Mouse (Mus musculus): ENCODE results near the gene Bco2. TPM values are rescaled to one million over a fixed set of nuclear protein-coding genes. Genes with fewer than 3 reads are reported as not detected.

Gene Bco2
- polyA plus RNA-seq, 1 experiment from 2014 or later, result 0.63 TPM

DNA sequence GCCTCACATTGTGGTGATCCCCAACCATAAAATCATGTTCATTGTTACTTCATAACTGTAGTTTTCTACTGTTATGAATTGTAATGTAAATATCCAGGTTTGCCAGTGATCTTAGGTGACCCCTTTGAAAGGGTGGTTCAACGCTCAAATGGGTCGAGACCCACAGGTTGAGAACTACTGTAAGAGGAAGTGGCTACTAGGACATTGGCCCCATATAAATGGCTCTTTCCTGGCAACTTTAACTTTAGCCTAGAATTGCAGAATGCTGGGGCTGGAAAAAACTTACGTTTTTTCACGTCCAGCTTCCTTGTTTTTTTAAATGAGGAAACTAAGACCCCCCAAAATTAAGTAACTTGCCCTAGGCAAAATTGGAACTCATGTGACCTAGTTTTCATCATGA lies 12.4 kb upstream of the Bco2 start:
- no peaks in the 10 kb centered on the region for H3K27me3 ChIP-seq (ENCODE audit: control insufficient read depth, insufficient read depth, low read length)
- WGBS, result 90% methylated on average over 4 of the region's 4 CpGs
- DNase-seq (ENCODE audit: low spot score) (no peak), ATAC-seq (replicated peaks; ENCODE audit: low FRiP score) (no peak)
- no peak overlapping the region for H3K27ac ChIP-seq (ENCODE audit: low read depth, low read length)
- no peaks in the 10 kb centered on the region for H3K4me1 ChIP-seq (replicated peaks; ENCODE audit: control insufficient read depth, insufficient read depth, low read length)
- H3K9me3 ChIP-seq (ENCODE audit: control insufficient read depth, low read length), result no peaks in the 10 kb centered on the region
- H3K4me2 ChIP-seq (ENCODE audit: low read depth, low read length, severe bottlenecking), result no peak overlapping the region
- H3K4me3 ChIP-seq (ENCODE audit: low read depth, low read length), result no peak overlapping the region
- H3K9ac ChIP-seq (ENCODE audit: low read length), result no peak overlapping the region
- H3K36me3 ChIP-seq (ENCODE audit: control insufficient read depth, insufficient read depth, low read length), result no peaks in the 10 kb centered on the region

DNA sequence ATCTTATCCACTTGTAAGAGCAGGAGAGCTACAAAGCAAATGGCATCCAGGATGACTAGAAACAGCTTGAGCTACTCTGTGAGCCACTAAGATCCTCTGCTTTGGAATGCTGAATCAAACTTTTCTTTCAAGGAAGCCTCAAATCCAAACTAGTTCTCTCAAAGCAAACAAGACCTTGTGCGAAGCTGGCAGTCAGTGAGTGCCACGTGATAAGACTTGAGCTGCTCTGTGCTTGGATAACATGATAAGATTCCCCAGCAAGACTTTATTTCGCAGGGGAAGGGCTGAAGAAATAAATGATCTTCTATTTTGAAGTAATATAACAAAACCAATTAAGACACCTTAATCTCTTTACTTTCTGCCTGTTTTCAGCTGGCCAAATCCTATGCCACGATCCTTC lies 11.0 kb upstream of the Bco2 start:
- Histone ChIP-seq H3K9me3 (ENCODE audit: control insufficient read depth, low read length) (no peaks in the 10 kb centered on the region), H3K27ac (ENCODE audit: low read depth, low read length) (no peak overlapping the region), H3K36me3 (ENCODE audit: control insufficient read depth, insufficient read depth, low read length) (no peaks in the 10 kb centered on the region), H3K4me2 (ENCODE audit: low read depth, low read length, severe bottlenecking) (no peak overlapping the region), H3K4me3 (ENCODE audit: low read depth, low read length) (no peak overlapping the region), H3K4me1 (replicated peaks; ENCODE audit: control insufficient read depth, insufficient read depth, low read length) (no peaks in the 10 kb centered on the region), H3K9ac (ENCODE audit: low read length) (no peak overlapping the region), H3K27me3 (ENCODE audit: control insufficient read depth, insufficient read depth, low read length) (no peaks in the 10 kb centered on the region)
- no peak for ATAC-seq (replicated peaks; ENCODE audit: low FRiP score)
- WGBS, result 83% methylated on average over 4 of the region's 4 CpGs
- no peak for DNase-seq (ENCODE audit: low spot score)

DNA sequence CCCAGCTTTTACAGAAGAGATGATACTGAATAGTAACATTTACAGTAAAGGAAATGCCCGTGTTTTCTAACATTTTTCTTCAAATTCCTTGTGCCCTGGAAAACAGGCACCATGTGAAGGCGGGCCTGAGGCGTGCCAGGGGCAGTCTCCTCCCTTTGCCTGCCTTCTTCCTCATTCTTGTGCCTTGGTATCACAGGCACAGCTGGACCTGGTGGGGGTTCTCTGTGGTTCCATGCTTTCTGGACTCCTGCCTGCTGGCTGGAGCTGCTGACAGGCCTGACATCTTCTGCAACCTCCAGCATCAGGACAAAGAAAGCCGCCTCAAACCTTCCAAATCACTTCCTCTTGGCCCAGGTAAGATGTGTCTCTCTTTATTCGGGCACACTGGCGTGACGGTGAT lies 10.2 kb upstream of the Bco2 start:
- no peak overlapping the region for H3K4me2 ChIP-seq (ENCODE audit: low read depth, low read length, severe bottlenecking)
- H3K27me3 ChIP-seq (ENCODE audit: control insufficient read depth, insufficient read depth, low read length), result no peaks in the 10 kb centered on the region
- H3K27ac ChIP-seq (ENCODE audit: low read depth, low read length), result no peak overlapping the region
- DNase-seq (ENCODE audit: low spot score), result no peak
- H3K9me3 ChIP-seq (ENCODE audit: control insufficient read depth, low read length), result no peaks in the 10 kb centered on the region
- no peak overlapping the region for H3K4me3 ChIP-seq (ENCODE audit: low read depth, low read length)
- ATAC-seq (replicated peaks; ENCODE audit: low FRiP score), result no peak
- no peak overlapping the region for H3K9ac ChIP-seq (ENCODE audit: low read length)
- H3K4me1 ChIP-seq (replicated peaks; ENCODE audit: control insufficient read depth, insufficient read depth, low read length), result no peaks in the 10 kb centered on the region
- 80% methylated on average over 7 of the region's 7 CpGs for WGBS
- no peaks in the 10 kb centered on the region for H3K36me3 ChIP-seq (ENCODE audit: control insufficient read depth, insufficient read depth, low read length)

DNA sequence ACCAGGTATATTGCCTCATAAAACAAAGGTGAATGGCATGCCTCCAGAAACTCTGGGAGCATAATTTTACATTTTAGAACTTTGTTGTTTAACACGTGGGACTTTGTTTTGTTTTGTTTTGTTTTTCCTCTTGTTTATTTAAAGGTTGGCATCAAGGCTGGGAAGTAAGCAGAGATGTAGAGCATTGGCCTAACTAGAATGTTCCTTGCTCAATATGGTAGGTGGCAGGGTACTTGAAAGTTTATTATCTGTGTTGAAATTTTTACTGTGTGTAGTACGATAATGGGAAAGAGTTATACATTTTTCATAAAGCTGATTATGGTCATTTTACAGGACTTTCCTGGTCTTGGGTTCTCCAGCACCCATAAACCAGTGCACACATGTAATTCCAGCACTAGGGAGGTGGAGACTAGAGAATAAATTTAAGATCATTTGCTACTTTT lies 7.0 kb upstream of the Bco2 start:
- no peaks in the 10 kb centered on the region for H3K36me3 ChIP-seq (ENCODE audit: control insufficient read depth, insufficient read depth, low read length)
- H3K9me3 ChIP-seq (ENCODE audit: control insufficient read depth, low read length), result no peaks in the 10 kb centered on the region
- WGBS, result 84% methylated on average over 2 of the region's 2 CpGs
- ATAC-seq (replicated peaks; ENCODE audit: low FRiP score) (no peak), DNase-seq (ENCODE audit: low spot score) (no peak)
- no peak overlapping the region for H3K9ac ChIP-seq (ENCODE audit: low read length)
- no peaks in the 10 kb centered on the region for H3K27me3 ChIP-seq (ENCODE audit: control insufficient read depth, insufficient read depth, low read length)
- no peak overlapping the region for H3K4me2 ChIP-seq (ENCODE audit: low read depth, low read length, severe bottlenecking)
- no peak overlapping the region for H3K4me3 ChIP-seq (ENCODE audit: low read depth, low read length)
- H3K27ac ChIP-seq (ENCODE audit: low read depth, low read length), result no peak overlapping the region
- no peaks in the 10 kb centered on the region for H3K4me1 ChIP-seq (replicated peaks; ENCODE audit: control insufficient read depth, insufficient read depth, low read length)

DNA sequence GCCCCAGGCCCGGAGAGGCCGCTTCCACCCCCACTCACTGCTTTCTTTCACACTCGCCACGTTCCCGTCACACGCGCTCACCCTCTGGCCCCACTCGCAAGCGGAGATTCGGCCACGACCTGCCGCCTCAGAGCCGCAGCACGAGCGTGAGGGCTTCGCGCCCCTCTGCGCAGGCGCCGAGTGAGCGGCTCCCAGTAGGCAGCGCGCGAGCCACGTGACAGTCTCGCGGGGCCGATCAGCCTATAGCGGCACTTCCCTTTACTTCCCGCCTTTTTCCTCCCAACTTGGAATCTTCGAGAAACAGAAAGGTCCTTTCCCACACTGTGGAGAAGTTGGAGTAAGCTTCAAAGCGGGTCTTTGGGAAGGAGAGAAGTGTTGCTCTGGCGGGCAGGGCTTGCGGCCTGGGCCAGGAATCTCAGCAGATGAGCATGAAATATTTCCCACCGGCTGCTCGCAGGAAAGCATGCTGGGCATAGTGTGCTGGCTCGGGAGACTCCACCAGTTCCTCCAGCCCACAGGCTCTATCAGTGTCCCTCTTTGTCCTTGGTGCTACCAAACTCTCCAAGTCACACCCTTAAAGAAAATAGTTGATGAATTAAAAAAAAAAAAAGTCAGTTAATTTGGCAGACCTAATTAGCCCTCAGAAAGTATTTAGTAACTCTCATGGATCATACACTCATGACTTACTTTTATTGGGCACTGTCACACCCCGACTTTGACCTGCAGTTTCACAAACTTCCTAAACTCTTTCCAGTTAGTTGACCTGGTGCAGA lies 6.3 kb upstream of the Bco2 start, which contains the start of gene Tex12:
Tex12 (minus strand) TSS at position 181 of the 773 bp plus-strand sequence.
- no peaks in the 10 kb centered on the region for H3K27me3 ChIP-seq (ENCODE audit: control insufficient read depth, insufficient read depth, low read length)
- WGBS, result 88% methylated on average over 38 of the region's 38 CpGs
- no peak within 1 kb of the TSS for H3K9ac ChIP-seq (ENCODE audit: low read length)
- no peak within 1 kb of the TSS for H3K27ac ChIP-seq (ENCODE audit: low read depth, low read length)
- no peaks in the 10 kb centered on the region for H3K4me1 ChIP-seq (replicated peaks; ENCODE audit: control insufficient read depth, insufficient read depth, low read length)
- H3K36me3 ChIP-seq (ENCODE audit: control insufficient read depth, insufficient read depth, low read length), result no peaks in the 10 kb centered on the region
- no peaks in the 10 kb centered on the region for H3K9me3 ChIP-seq (ENCODE audit: control insufficient read depth, low read length)
- no peak for ATAC-seq (replicated peaks; ENCODE audit: low FRiP score)
- H3K4me2 ChIP-seq (ENCODE audit: low read depth, low read length, severe bottlenecking), result no peak within 1 kb of the TSS
- no peak within 1 kb of the TSS for H3K4me3 ChIP-seq (ENCODE audit: low read depth, low read length)
- DNase-seq (ENCODE audit: low spot score), result no peak

DNA sequence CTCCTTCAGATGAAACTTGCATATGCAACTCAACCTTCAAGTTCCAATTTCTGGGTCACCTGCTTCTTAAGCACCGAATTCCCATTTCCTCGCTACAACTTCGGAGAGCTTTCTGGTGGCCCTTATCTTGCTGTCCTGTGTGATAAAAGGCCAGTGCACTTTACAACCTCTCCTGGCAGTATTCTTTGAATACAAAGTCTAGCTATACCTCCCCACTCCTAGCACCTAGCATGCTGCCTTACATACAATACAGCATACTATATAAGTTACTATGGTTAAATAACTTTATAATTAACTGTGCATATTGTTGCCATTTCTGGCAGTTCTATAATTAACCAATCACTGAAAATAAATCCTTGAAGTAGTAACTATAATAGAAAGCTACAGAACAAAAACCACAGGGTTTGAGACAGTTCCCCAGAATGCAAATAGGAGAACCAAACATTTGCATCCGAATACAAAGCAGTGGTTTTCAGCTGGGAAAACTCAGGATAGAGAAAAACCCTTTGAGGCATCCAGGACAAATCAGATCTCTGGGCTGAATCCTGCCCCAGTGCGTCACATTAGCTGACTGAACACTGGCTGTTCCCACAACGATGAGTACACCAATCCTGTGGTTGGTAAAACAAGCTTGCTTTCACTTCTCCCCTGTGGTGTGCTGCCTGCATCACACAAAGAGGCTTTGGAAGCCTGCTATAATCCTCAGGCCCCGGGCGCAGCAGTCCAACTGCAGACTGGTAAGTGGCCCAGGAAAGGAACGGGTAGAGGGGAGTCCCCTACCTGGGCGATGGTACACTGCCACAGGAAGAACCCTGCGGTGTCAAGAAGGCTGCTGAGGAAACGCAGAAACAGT lies 514 bp downstream of the Bco2 start, which contains the start of gene Il18:
Il18 (plus strand) TSS at position 587 of the 853 bp plus-strand sequence.
- H3K27me3 ChIP-seq (ENCODE audit: control insufficient read depth, insufficient read depth, low read length), result no peaks in the 10 kb centered on the region
- H3K4me3 ChIP-seq (ENCODE audit: low read depth, low read length), result peak within 1 kb of the TSS; percentile 9; the same call in 1 of the 2 replicates
- peak; percentile 86 for DNase-seq (ENCODE audit: low spot score)
- 17% methylated on average over 12 of the region's 12 CpGs for WGBS
- peak; percentile 98 for ATAC-seq (replicated peaks; ENCODE audit: low FRiP score)
- H3K36me3 ChIP-seq (ENCODE audit: control insufficient read depth, insufficient read depth, low read length), result no peaks in the 10 kb centered on the region
- H3K4me2 ChIP-seq (ENCODE audit: low read depth, low read length, severe bottlenecking), result peak within 1 kb of the TSS; percentile 36
- no peaks in the 10 kb centered on the region for H3K9me3 ChIP-seq (ENCODE audit: control insufficient read depth, low read length)
- H3K27ac ChIP-seq (ENCODE audit: low read depth, low read length), result peak within 1 kb of the TSS; percentile 83
- peak within 1 kb of the TSS; percentile 37 for H3K9ac ChIP-seq (ENCODE audit: low read length)
- H3K4me1 ChIP-seq (replicated peaks; ENCODE audit: control insufficient read depth, insufficient read depth, low read length), result peaks cover 6% of the 10 kb centered on the region; the same call in 1 of the 2 replicates

DNA sequence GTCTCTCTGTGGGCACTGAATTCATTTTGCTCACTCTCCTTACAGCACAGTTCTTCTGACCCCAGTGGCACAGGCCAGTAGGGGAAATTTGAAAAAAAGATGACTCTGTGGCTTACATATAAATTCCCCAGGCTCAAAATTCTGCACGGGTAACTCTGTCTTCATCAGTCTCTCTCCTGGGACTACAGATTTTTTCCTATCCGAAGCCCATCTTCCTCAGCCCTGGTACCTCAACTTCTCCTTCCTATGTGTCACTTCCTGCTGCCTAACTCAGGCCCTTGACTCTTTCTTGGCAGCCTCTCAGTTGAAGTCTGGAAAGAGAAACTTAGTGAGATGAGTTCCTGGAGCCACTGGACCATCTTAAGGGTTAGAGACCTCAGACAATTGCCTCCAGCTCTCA lies 1.4 kb downstream of the Bco2 start:
- Histone ChIP-seq H3K4me2 (ENCODE audit: low read depth, low read length, severe bottlenecking) (no peak overlapping the region), H3K4me1 (replicated peaks; ENCODE audit: control insufficient read depth, insufficient read depth, low read length) (peaks cover 6% of the 10 kb centered on the region; the same call in 1 of the 2 replicates), H3K9me3 (ENCODE audit: control insufficient read depth, low read length) (no peaks in the 10 kb centered on the region), H3K36me3 (ENCODE audit: control insufficient read depth, insufficient read depth, low read length) (no peaks in the 10 kb centered on the region), H3K27ac (ENCODE audit: low read depth, low read length) (no peak overlapping the region), H3K27me3 (ENCODE audit: control insufficient read depth, insufficient read depth, low read length) (no peaks in the 10 kb centered on the region), H3K4me3 (ENCODE audit: low read depth, low read length) (no peak overlapping the region), H3K9ac (ENCODE audit: low read length) (no peak overlapping the region)
- 90% methylated on average over 2 of the region's 2 CpGs for WGBS
- DNase-seq (ENCODE audit: low spot score) (no peak), ATAC-seq (replicated peaks; ENCODE audit: low FRiP score) (no peak)

DNA sequence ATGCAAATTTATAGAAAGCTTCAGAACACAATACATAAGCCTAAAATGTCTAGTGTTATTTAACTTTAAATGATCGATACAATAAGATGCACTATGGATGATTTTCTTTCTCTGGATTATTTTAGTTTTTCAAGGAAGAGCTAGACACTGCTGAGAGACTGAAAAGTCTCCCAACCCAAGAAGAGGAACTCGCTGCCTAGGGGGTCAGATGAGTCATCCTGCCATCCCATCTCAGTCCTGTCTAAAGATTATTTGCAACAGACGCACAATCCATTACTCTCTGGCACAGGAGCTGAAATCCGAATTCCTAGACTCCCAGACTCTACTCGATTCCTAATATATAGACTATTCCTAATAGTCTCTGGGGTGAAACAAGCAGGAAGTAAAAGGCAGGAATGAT lies 2.8 kb downstream of the Bco2 start:
- 82% methylated on average over 5 of the region's 5 CpGs for WGBS
- no peaks in the 10 kb centered on the region for H3K36me3 ChIP-seq (ENCODE audit: control insufficient read depth, insufficient read depth, low read length)
- ATAC-seq (replicated peaks; ENCODE audit: low FRiP score) (no peak), DNase-seq (ENCODE audit: low spot score) (no peak)
- H3K4me3 ChIP-seq (ENCODE audit: low read depth, low read length), result no peak overlapping the region
- H3K27me3 ChIP-seq (ENCODE audit: control insufficient read depth, insufficient read depth, low read length), result no peaks in the 10 kb centered on the region
- H3K4me1 ChIP-seq (replicated peaks; ENCODE audit: control insufficient read depth, insufficient read depth, low read length), result peaks cover 6% of the 10 kb centered on the region; the same call in 1 of the 2 replicates
- H3K9me3 ChIP-seq (ENCODE audit: control insufficient read depth, low read length), result no peaks in the 10 kb centered on the region
- H3K27ac ChIP-seq (ENCODE audit: low read depth, low read length), result no peak overlapping the region
- no peak overlapping the region for H3K4me2 ChIP-seq (ENCODE audit: low read depth, low read length, severe bottlenecking)
- no peak overlapping the region for H3K9ac ChIP-seq (ENCODE audit: low read length)
